9 mouse cellular contexts compared by ENCODE assay signal in genomic region chr15:78982658-78983435, GRCm38 (mm10). TPM values are rescaled to one million over a fixed set of nuclear protein-coding genes. Genes with fewer than 3 reads are reported as not detected.
DNase-seq lines count a peak whose midpoint lies in the region; ATAC-seq and TF ChIP-seq lines count a peak whose summit lies in the region.
"Had no signal": no experiment of that assay in that cellular context is flagged by ENCODE, and none has a peak within 500 bp of the region (broad histone marks: within the 10 kb centered on the region; RNA-seq: fewer than 3 reads in every experiment).

No protein-coding gene starts in this region.

- peak; percentile 91 for DNase-seq in CH12.LX (ENCODE audit: extremely low read depth)
- DNase-seq in brain, embryonic 18.5 days (ENCODE audit: low read depth, low spot score) = peak; percentile 24
- peak; percentile 97 for DNase-seq in kidney, postnatal 10 days
- peak; percentile 97 for DNase-seq in liver, postnatal 0 days

- H3K36me3 ChIP-seq in CH12.LX (replicated peaks in 1 of 2; ENCODE audit: control insufficient read depth in 1 of 2, insufficient read depth in 1 of 2, low read length in 1 of 2) = peaks cover 5 to 27% of the 10 kb centered on the region in 2 experiments
- H3K36me3 ChIP-seq in heart, embryonic 14.5 days (ENCODE audit: control insufficient read depth, insufficient read depth, low read length) = no peaks in the 10 kb centered on the region
- no peaks in the 10 kb centered on the region; the same call in 1 of the 2 replicates for H3K36me3 ChIP-seq in liver, postnatal 0 days (replicated peaks; ENCODE audit: insufficient read depth, low read length)
- H3K36me3 ChIP-seq in neural tube, embryonic 12.5 days = no peaks in the 10 kb centered on the region; the same call in 1 of the 2 replicates
- H3K36me3 ChIP-seq in stomach, embryonic 16.5 days (ENCODE audit: control insufficient read depth, insufficient read depth, low read length) = no peaks in the 10 kb centered on the region

- under 1% methylated on average over 65 of the region's 67 CpGs for WGBS in heart, embryonic 14.5 days
- under 1% methylated on average over 58 of the region's 67 CpGs for whole genome bisulfite sequencing in liver, postnatal 0 days (ENCODE audit: insufficient replicate concordance)
- WGBS in neural tube, embryonic 12.5 days = 1% methylated on average over 66 of the region's 67 CpGs
- WGBS in stomach, embryonic 16.5 days = under 1% methylated on average over 63 of the region's 67 CpGs

- peak overlapping the region; percentile 95 for H3K27ac ChIP-seq in CH12.LX (ENCODE audit: insufficient read depth, low read depth)
- H3K27ac ChIP-seq in heart, embryonic 14.5 days (replicated peaks in 1 of 2; ENCODE audit: control insufficient read depth in 1 of 2, insufficient read depth in 1 of 2, low read depth in 2 of 2, low read length in 2 of 2) = peak overlapping the region; percentile 91 to 97
- peak overlapping the region; percentile 98 for H3K27ac ChIP-seq in liver, postnatal 0 days (ENCODE audit: low read depth)
- H3K27ac ChIP-seq in neural tube, embryonic 12.5 days = no peak overlapping the region; the same call in 1 of the 2 replicates
- peak overlapping the region; percentile 96 for H3K27ac ChIP-seq in stomach, embryonic 16.5 days (ENCODE audit: low read length)

- dilution Hi-C loops in CH12.LX (cut with MboI; ENCODE audit: extremely low pct_ligation_motif_present, extremely low pct_unique_long_range_greater_than_20kb, low sequenced_read_pairs) = no loop called here

- TF ChIP-seq POLR2A in CH12.LX (IDR thresholded peaks at IDR 0.05; ENCODE audit: low read depth, low read length) = peak; percentile 78

- H3K9ac ChIP-seq in CH12.LX (ENCODE audit: insufficient read depth, low read depth) = peak overlapping the region; percentile 92
- H3K9ac ChIP-seq in heart, embryonic 14.5 days (ENCODE audit: low read length) = peak overlapping the region; percentile 97
- peak overlapping the region; percentile 98 for H3K9ac ChIP-seq in liver, postnatal 0 days (replicated peaks)
- H3K9ac ChIP-seq in neural tube, embryonic 12.5 days = peak overlapping the region; percentile 78
- peak overlapping the region; percentile 93 for H3K9ac ChIP-seq in stomach, embryonic 16.5 days (ENCODE audit: low read length)

- no peak; the same call in 1 of the 2 replicates for TF ChIP-seq EP300 in CH12.LX (IDR thresholded peaks at IDR 0.05; ENCODE audit: low read length)
- TF ChIP-seq EP300 in liver, postnatal 0 days (IDR thresholded peaks at IDR 0.05; ENCODE audit: low read depth) = no peak; the same call in 1 of the 2 replicates

- peak; percentile 85 for ATAC-seq in erythroblast, adult 5-6 weeks (replicated peaks; ENCODE audit: low FRiP score, poor library complexity, severe bottlenecking)
- peak; percentile 74 for ATAC-seq in heart, embryonic 14.5 days (ENCODE audit: insufficient number of reproducible peaks, insufficient read depth, low FRiP score, low read depth)
- peak; percentile 90 for ATAC-seq in liver, postnatal 0 days
- peak; percentile 89 for ATAC-seq in neural tube, embryonic 12.5 days (ENCODE audit: low FRiP score, low read depth)
- ATAC-seq in stomach, embryonic 16.5 days (ENCODE audit: insufficient read depth, low FRiP score) = peak; percentile 90

- H3K4me1 ChIP-seq in CH12.LX (ENCODE audit: control insufficient read depth in 1 of 2, insufficient read depth in 2 of 2) = peaks cover 22 to 38% of the 10 kb centered on the region in 2 experiments
- peaks cover 46 to 61% of the 10 kb centered on the region in 2 experiments for H3K4me1 ChIP-seq in heart, embryonic 14.5 days (ENCODE audit: control insufficient read depth in 2 of 2, insufficient read depth in 2 of 2, low read length in 2 of 2)
- H3K4me1 ChIP-seq in liver, postnatal 0 days (ENCODE audit: insufficient read depth) = peaks cover 48% of the 10 kb centered on the region
- H3K4me1 ChIP-seq in neural tube, embryonic 12.5 days = peaks cover 36% of the 10 kb centered on the region
- peaks cover 44% of the 10 kb centered on the region for H3K4me1 ChIP-seq in stomach, embryonic 16.5 days (ENCODE audit: control insufficient read depth, insufficient read depth, low read length)

- peaks cover 6% of the 10 kb centered on the region; the same call in 1 of the 2 replicates for H3K79me2 ChIP-seq in CH12.LX (replicated peaks; ENCODE audit: control insufficient read depth, extremely low read depth, insufficient read depth, poor library complexity, severe bottlenecking)

- H3K27me3 ChIP-seq in CH12.LX (replicated peaks) = peaks cover 2% of the 10 kb centered on the region
- no peaks in the 10 kb centered on the region for H3K27me3 ChIP-seq in heart, embryonic 14.5 days (ENCODE audit: control insufficient read depth, insufficient read depth, low read length)
- no peaks in the 10 kb centered on the region for H3K27me3 ChIP-seq in liver, postnatal 0 days (ENCODE audit: insufficient read depth, low read length)
- no peaks in the 10 kb centered on the region for H3K27me3 ChIP-seq in neural tube, embryonic 12.5 days (replicated peaks)
- H3K27me3 ChIP-seq in stomach, embryonic 16.5 days (ENCODE audit: control insufficient read depth, insufficient read depth, low read length) = no peaks in the 10 kb centered on the region

- TF ChIP-seq RAD21 in CH12.LX (IDR thresholded peaks at IDR 0.05; ENCODE audit: low read depth, low read length) = no peak

- TF ChIP-seq CTCF in CH12.LX (conservative IDR thresholded peaks at IDR 0.05 in 1 of 2, IDR thresholded peaks at IDR 0.05 in 1 of 2; ENCODE audit: low read depth in 2 of 2, low read length in 2 of 2) = no peak
- no peak for TF ChIP-seq CTCF in liver, postnatal 0 days (IDR thresholded peaks at IDR 0.05; ENCODE audit: low read depth)

- H3K4me2 ChIP-seq in CH12.LX (ENCODE audit: insufficient read depth, low read depth, poor library complexity, severe bottlenecking) = peak overlapping the region; percentile 87
- H3K4me2 ChIP-seq in heart, embryonic 14.5 days (ENCODE audit: low read length) = peak overlapping the region; percentile 92
- H3K4me2 ChIP-seq in liver, postnatal 0 days (ENCODE audit: low read depth, low read length) = peak overlapping the region; percentile 96
- H3K4me2 ChIP-seq in neural tube, embryonic 12.5 days (replicated peaks) = peak overlapping the region; percentile 95
- H3K4me2 ChIP-seq in stomach, embryonic 16.5 days (ENCODE audit: low read depth, low read length) = peak overlapping the region; percentile 83

- peak overlapping the region; percentile 93 to 98 (median 96) for H3K4me3 ChIP-seq in CH12.LX (replicated peaks in 1 of 3; ENCODE audit: low read depth in 2 of 3, low read length in 2 of 3, poor library complexity in 1 of 3)
- peak overlapping the region; percentile 95 for H3K4me3 ChIP-seq in heart, embryonic 14.5 days (ENCODE audit: control insufficient read depth in 1 of 2, insufficient read depth in 1 of 2, low read depth in 1 of 2, low read length in 2 of 2)
- H3K4me3 ChIP-seq in liver, postnatal 0 days (ENCODE audit: low read depth, low read length) = peak overlapping the region; percentile 98
- peak overlapping the region; percentile 65 for H3K4me3 ChIP-seq in neural tube, embryonic 12.5 days
- H3K4me3 ChIP-seq in stomach, embryonic 16.5 days (replicated peaks; ENCODE audit: low read length) = peak overlapping the region; percentile 85

- in situ Hi-C loops in CH12.LX (cut with MboI; ENCODE audit: low pct_ligation_motif_present, low pct_unique_long_range_greater_than_20kb, low sequenced_read_pairs) = no loop called here

- no peaks in the 10 kb centered on the region for H3K9me3 ChIP-seq in CH12.LX (replicated peaks; ENCODE audit: low read length)
- H3K9me3 ChIP-seq in heart, embryonic 14.5 days (ENCODE audit: control insufficient read depth, low read length) = no peaks in the 10 kb centered on the region
- no peaks in the 10 kb centered on the region for H3K9me3 ChIP-seq in liver, postnatal 0 days (ENCODE audit: low read length)
- no peaks in the 10 kb centered on the region for H3K9me3 ChIP-seq in neural tube, embryonic 12.5 days
- H3K9me3 ChIP-seq in stomach, embryonic 16.5 days (replicated peaks; ENCODE audit: control insufficient read depth, low read length) = no peaks in the 10 kb centered on the region

RNA-seq across cellular contexts. Expression of gene Triobp, which starts 35.3 kb away (rescaled TPM):
- 26.3 and 31.0 TPM in 2 replicates for total RNA-seq in CH12.LX (2012; rRNA removed)
- 10.9 and 11.5 TPM in 2 replicates for total RNA-seq in CH12.LX (2014; rRNA removed)
- polyA plus RNA-seq in CH12.LX (2012; ENCODE audit: insufficient read length, low read depth) = 25.5 and 27.3 TPM in 2 replicates
- total RNA-seq in erythroblast, adult 5-6 weeks (2015; ENCODE audit: low replicate concordance) = 42.6 and 43.6 TPM in 2 replicates
- total RNA-seq in erythroblast, adult 5-6 weeks (2017; ENCODE audit: low replicate concordance) = 16.3 and 20.9 TPM in 2 replicates
- 34.9 and 41.1 TPM in 2 replicates for polyA plus RNA-seq in heart, embryonic 14.5 days (2014; fragmentation: Nextera tagmentation; extraction: Ambion mirVana)
- 11.9 and 12.7 TPM in 2 replicates for polyA plus RNA-seq in liver, postnatal 0 days (2015; fragmentation: Nextera tagmentation; extraction: Ambion mirVana)
- 35.2 and 42.0 TPM in 2 replicates for polyA plus RNA-seq in neural tube, embryonic 12.5 days (2016; fragmentation: Nextera tagmentation; extraction: Ambion mirVana)
- 54.2 and 63.6 TPM in 2 replicates for polyA plus RNA-seq in stomach, embryonic 16.5 days (2015; fragmentation: Nextera tagmentation; extraction: Ambion mirVana)

RNA-seq across cellular contexts. Expression of gene H1f0, which starts 45.4 kb away (rescaled TPM):
- total RNA-seq in CH12.LX (2012; rRNA removed) = 70.6 and 100 TPM in 2 replicates
- total RNA-seq in CH12.LX (2014; rRNA removed) = 15.9 TPM in 2 replicates
- 11.9 and 12.5 TPM in 2 replicates for polyA plus RNA-seq in CH12.LX (2012; ENCODE audit: insufficient read length, low read depth)
- total RNA-seq in erythroblast, adult 5-6 weeks (2015; ENCODE audit: low replicate concordance) = 6.5 and 8.6 TPM in 2 replicates
- total RNA-seq in erythroblast, adult 5-6 weeks (2017; ENCODE audit: low replicate concordance) = 8.2 and 20.5 TPM in 2 replicates
- polyA plus RNA-seq in heart, embryonic 14.5 days (2014; fragmentation: Nextera tagmentation; extraction: Ambion mirVana) = 102 and 117 TPM in 2 replicates
- 125 and 140 TPM in 2 replicates for polyA plus RNA-seq in liver, postnatal 0 days (2015; fragmentation: Nextera tagmentation; extraction: Ambion mirVana)
- polyA plus RNA-seq in neural tube, embryonic 12.5 days (2016; fragmentation: Nextera tagmentation; extraction: Ambion mirVana) = 487 and 528 TPM in 2 replicates
- 479 and 551 TPM in 2 replicates for polyA plus RNA-seq in stomach, embryonic 16.5 days (2015; fragmentation: Nextera tagmentation; extraction: Ambion mirVana)

RNA-seq across cellular contexts. Expression of gene Nol12, which starts 48.1 kb away (rescaled TPM):
- total RNA-seq in CH12.LX (2012; rRNA removed) (33.2 and 40.0 TPM in 2 replicates), CH12.LX (2014; rRNA removed) (13.2 and 13.7 TPM in 2 replicates)
- 89.5 and 91.1 TPM in 2 replicates for polyA plus RNA-seq in CH12.LX (2012; ENCODE audit: insufficient read length, low read depth)
- total RNA-seq in erythroblast, adult 5-6 weeks (2015; ENCODE audit: low replicate concordance) = 1.5 and 6.1 TPM in 2 replicates
- total RNA-seq in erythroblast, adult 5-6 weeks (2017; ENCODE audit: low replicate concordance) = 7.6 and 10.7 TPM in 2 replicates
- polyA plus RNA-seq in heart, embryonic 14.5 days (2014; fragmentation: Nextera tagmentation; extraction: Ambion mirVana) = 30.5 and 32.6 TPM in 2 replicates
- polyA plus RNA-seq in liver, postnatal 0 days (2015; fragmentation: Nextera tagmentation; extraction: Ambion mirVana) = 20.3 and 21.5 TPM in 2 replicates
- polyA plus RNA-seq in neural tube, embryonic 12.5 days (2016; fragmentation: Nextera tagmentation; extraction: Ambion mirVana) = 58.4 and 62.4 TPM in 2 replicates
- 45.6 and 46.9 TPM in 2 replicates for polyA plus RNA-seq in stomach, embryonic 16.5 days (2015; fragmentation: Nextera tagmentation; extraction: Ambion mirVana)

RNA-seq across cellular contexts. Expression of gene Lgals1, which starts 56.3 kb away (rescaled TPM):
- total RNA-seq in CH12.LX (2012; rRNA removed) (735 and 858 TPM in 2 replicates), CH12.LX (2014; rRNA removed) (791 and 805 TPM in 2 replicates)
- polyA plus RNA-seq in CH12.LX (2012; ENCODE audit: insufficient read length, low read depth) = 592 and 637 TPM in 2 replicates
- 46.1 and 56.2 TPM in 2 replicates for total RNA-seq in erythroblast, adult 5-6 weeks (2015; ENCODE audit: low replicate concordance)
- 77.5 and 79.0 TPM in 2 replicates for total RNA-seq in erythroblast, adult 5-6 weeks (2017; ENCODE audit: low replicate concordance)
- 708 and 842 TPM in 2 replicates for polyA plus RNA-seq in heart, embryonic 14.5 days (2014; fragmentation: Nextera tagmentation; extraction: Ambion mirVana)
- polyA plus RNA-seq in liver, postnatal 0 days (2015; fragmentation: Nextera tagmentation; extraction: Ambion mirVana) = 93.4 and 102 TPM in 2 replicates
- 327 and 328 TPM in 2 replicates for polyA plus RNA-seq in neural tube, embryonic 12.5 days (2016; fragmentation: Nextera tagmentation; extraction: Ambion mirVana)
- 1,528 and 1,531 TPM in 2 replicates for polyA plus RNA-seq in stomach, embryonic 16.5 days (2015; fragmentation: Nextera tagmentation; extraction: Ambion mirVana)

RNA-seq across cellular contexts. Expression of gene Galr3, which starts 58.8 kb away (rescaled TPM):
- total RNA-seq in CH12.LX (2012; rRNA removed) (1.6 TPM in 2 replicates), CH12.LX (2014; rRNA removed) (0.70 and 0.90 TPM in 2 replicates)
- polyA plus RNA-seq in CH12.LX (2012; ENCODE audit: insufficient read length, low read depth) = 0.75 and 1.2 TPM in 2 replicates
- not detected in 2 replicates for total RNA-seq in erythroblast, adult 5-6 weeks (2015; ENCODE audit: low replicate concordance)
- total RNA-seq in erythroblast, adult 5-6 weeks (2017; ENCODE audit: low replicate concordance) = not detected in 2 replicates
- polyA plus RNA-seq in heart, embryonic 14.5 days (2014; fragmentation: Nextera tagmentation; extraction: Ambion mirVana) = not detected in 2 replicates
- 0.08 and 0.16 TPM in 2 replicates for polyA plus RNA-seq in liver, postnatal 0 days (2015; fragmentation: Nextera tagmentation; extraction: Ambion mirVana)
- polyA plus RNA-seq in neural tube, embryonic 12.5 days (2016; fragmentation: Nextera tagmentation; extraction: Ambion mirVana) = not detected in 2 replicates
- 0.26 and 0.43 TPM in 2 replicates for polyA plus RNA-seq in stomach, embryonic 16.5 days (2015; fragmentation: Nextera tagmentation; extraction: Ambion mirVana)
- total RNA-seq: layer of hippocampus, postnatal 25 days had no signal

Comparison
In these comparisons a context has a peak if more than half of its experiments do, and no peak if none do; other contexts are left out.
1. DNase-seq: peak in every context shown above with its lines; median percentile 97 in kidney, postnatal 10 days; 97 in liver, postnatal 0 days; 91 in CH12.LX; 24 in brain, embryonic 18.5 days.